In the genomic region with DNA sequence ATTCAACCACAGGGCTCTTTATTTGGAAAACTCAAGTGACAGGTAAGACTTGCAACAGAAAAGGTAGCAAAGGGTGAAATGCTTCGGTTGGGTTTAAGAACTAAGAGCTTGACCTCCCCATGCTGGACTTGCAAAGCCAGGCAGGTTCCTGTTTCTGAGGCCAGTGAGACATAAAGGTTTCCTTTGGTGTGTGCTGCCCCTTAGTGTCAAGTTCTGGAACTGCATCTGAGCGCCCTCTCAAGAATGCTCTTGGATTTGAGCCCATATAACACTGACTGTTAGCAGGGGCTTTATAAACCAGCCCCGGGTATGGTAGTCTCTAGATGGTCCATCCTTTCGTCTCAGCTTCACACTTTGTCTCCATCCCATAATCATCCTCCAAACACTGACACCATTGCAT, we compare ENCODE assay signal across 9 mouse cellular contexts. TPM values are rescaled to one million over a fixed set of nuclear protein-coding genes. Genes with fewer than 3 reads are reported as not detected.
DNase-seq lines count a peak whose midpoint lies in the region; ATAC-seq and TF ChIP-seq lines count a peak whose summit lies in the region.
"Had no signal": no experiment of that assay in that cellular context is flagged by ENCODE, and none has a peak within 500 bp of the region (broad histone marks: within the 10 kb centered on the region; RNA-seq: fewer than 3 reads in every experiment).

No protein-coding gene starts in this region.

- H3K36me3 ChIP-seq in ES-E14 (ENCODE audit: control insufficient read depth, insufficient read depth, low read length, poor library complexity, severe bottlenecking), result no peaks in the 10 kb centered on the region
- H3K36me3 ChIP-seq in forebrain, embryonic 11.5 days (ENCODE audit: control insufficient read depth, insufficient read depth, low read length), result no peaks in the 10 kb centered on the region
- H3K36me3 ChIP-seq in hindbrain, embryonic 10.5 days, result no peaks in the 10 kb centered on the region
- H3K36me3 ChIP-seq: limb, embryonic 13.5 days had no signal

- ATAC-seq in forebrain, embryonic 11.5 days (replicated peaks; ENCODE audit: low FRiP score), result peak; percentile 49; the same call in 1 of the 2 replicates

- no peaks in the 10 kb centered on the region for H3K4me1 ChIP-seq in ES-E14 (ENCODE audit: control insufficient read depth in 2 of 2, insufficient read depth in 2 of 2, low read length in 2 of 2, poor library complexity in 1 of 2)
- no peaks in the 10 kb centered on the region for H3K4me1 ChIP-seq in forebrain, embryonic 11.5 days (replicated peaks; ENCODE audit: control insufficient read depth, insufficient read depth, low read length)
- H3K4me1 ChIP-seq in hindbrain, embryonic 10.5 days (replicated peaks), result no peaks in the 10 kb centered on the region

- peak; percentile 68 for DNase-seq in ES-E14 (ENCODE audit: low read depth, low spot score)
- DNase-seq in brain, embryonic 18.5 days (ENCODE audit: low read depth, low spot score), result peak; percentile 40
- DNase-seq in forebrain, embryonic 11.5 days (ENCODE audit: low spot score), result peak; percentile 89
- peak; percentile 83 for DNase-seq in hindbrain, embryonic 10.5 days (ENCODE audit: low spot score)
- peak; percentile 87 for DNase-seq in layer of hippocampus, adult 9-10 months (ENCODE audit: low spot score)
- DNase-seq in lung, postnatal 36 days, result peak; percentile 89
- peak; percentile 87 for DNase-seq in retina, postnatal 1 day
- peak; percentile 43 to 69 for DNase-seq in urinary bladder, adult 18-20 months (ENCODE audit: low spot score in 2 of 2)

- H3K9ac ChIP-seq in ES-E14 (ENCODE audit: insufficient read depth, low read depth, low read length, poor library complexity, severe bottlenecking), result no peak overlapping the region
- no peak overlapping the region for H3K9ac ChIP-seq in forebrain, embryonic 11.5 days (ENCODE audit: low read length)
- H3K9ac ChIP-seq: limb, embryonic 13.5 days had no signal

- WGBS in forebrain, embryonic 11.5 days, result 26% methylated on average over 4 of the region's 4 CpGs
- WGBS in hindbrain, embryonic 10.5 days, result 21% methylated on average over 4 of the region's 4 CpGs

- in situ Hi-C loops in ES-E14 (cut with MboI; ENCODE audit: low sequenced_read_pairs in 2 of 2, unreplicated experiment in 2 of 2), result loop anchor here in 1 of 2 experiments (5.0 kb wide), 1 partner anchor 94 kb away; no protein-coding TSS in a partner anchor

- H3K27me3 ChIP-seq in forebrain, embryonic 11.5 days (ENCODE audit: control insufficient read depth, insufficient read depth, low read length), result no peaks in the 10 kb centered on the region
- H3K27me3 ChIP-seq in hindbrain, embryonic 10.5 days (ENCODE audit: insufficient read depth, poor library complexity, severe bottlenecking), result peaks cover 3% of the 10 kb centered on the region; the same call in 1 of the 2 replicates

- H3K4me2 ChIP-seq in forebrain, embryonic 11.5 days (ENCODE audit: low read depth, low read length, severe bottlenecking), result no peak overlapping the region
- H3K4me2 ChIP-seq: limb, embryonic 13.5 days had no signal

- no peak overlapping the region for H3K27ac ChIP-seq in ES-E14 (ENCODE audit: insufficient read depth, low read depth, low read length, poor library complexity, severe bottlenecking)
- H3K27ac ChIP-seq in forebrain, embryonic 11.5 days (ENCODE audit: low read depth, low read length), result no peak overlapping the region
- H3K27ac ChIP-seq in hindbrain, embryonic 10.5 days, result no peak overlapping the region
- H3K27ac ChIP-seq: limb, embryonic 13.5 days had no signal

- no peaks in the 10 kb centered on the region for H3K9me3 ChIP-seq in ES-E14 (ENCODE audit: control insufficient read depth, insufficient read depth, low read depth, low read length)
- no peaks in the 10 kb centered on the region for H3K9me3 ChIP-seq in forebrain, embryonic 11.5 days (ENCODE audit: control insufficient read depth, low read length)
- no peaks in the 10 kb centered on the region for H3K9me3 ChIP-seq in hindbrain, embryonic 10.5 days
- H3K9me3 ChIP-seq: limb, embryonic 13.5 days had no signal

- no peak overlapping the region for H3K4me3 ChIP-seq in ES-E14 (ENCODE audit: insufficient read depth in 1 of 2, low read depth in 1 of 2, low read length in 2 of 2, poor library complexity in 1 of 2, severe bottlenecking in 1 of 2)
- H3K4me3 ChIP-seq in forebrain, embryonic 11.5 days (ENCODE audit: low read depth, low read length), result no peak overlapping the region
- no peak overlapping the region for H3K4me3 ChIP-seq in hindbrain, embryonic 10.5 days
- H3K4me3 ChIP-seq: limb, embryonic 13.5 days had no signal

TF ChIP-seq in ES-E14, 5 proteins besides CTCF, POLR2A, EP300 and RAD21:
- peak; percentile 36; the same call in 1 of the 2 replicates for TF ChIP-seq ZC3H11A (IDR thresholded peaks at IDR 0.05; ENCODE audit: borderline replicate concordance, low read depth, low read length)
- no peak for TF ChIP-seq MAFK (IDR thresholded peaks at IDR 0.05; ENCODE audit: insufficient read depth, low read depth, low read length)

RNA-seq across cellular contexts. Expression of a gene that starts 2.9 kb away (rescaled TPM):
- total RNA-seq in ES-E14 (2012; rRNA removed), result not detected in 2 replicates
- polyA plus RNA-seq in forebrain, embryonic 11.5 days (2014; fragmentation: Nextera tagmentation; extraction: Ambion mirVana), result 0.83 and 1.7 TPM in 2 replicates
- not detected in 2 replicates for polyA plus RNA-seq in hindbrain, embryonic 10.5 days (2016; fragmentation: Nextera tagmentation; extraction: Ambion mirVana)
- polyA plus RNA-seq: limb, embryonic 13.5 days had no signal

RNA-seq across cellular contexts. Expression of a gene that starts 36.7 kb away (rescaled TPM):
- total RNA-seq in ES-E14 (2012; rRNA removed), result 0.49 and 0.53 TPM in 2 replicates
- polyA plus RNA-seq in forebrain, embryonic 11.5 days (2014; fragmentation: Nextera tagmentation; extraction: Ambion mirVana), result 0.17 and 0.25 TPM in 2 replicates
- polyA plus RNA-seq in hindbrain, embryonic 10.5 days (2016; fragmentation: Nextera tagmentation; extraction: Ambion mirVana), result 0.52 and 1.5 TPM in 2 replicates

RNA-seq across cellular contexts. Expression of a gene that starts 43.6 kb away (rescaled TPM):
- 51.7 and 107 TPM in 2 replicates for total RNA-seq in ES-E14 (2012; rRNA removed)
- polyA plus RNA-seq in forebrain, embryonic 11.5 days (2014; fragmentation: Nextera tagmentation; extraction: Ambion mirVana), result 0.12 TPM in 1 of 2 replicates, not detected in the other
- polyA plus RNA-seq in hindbrain, embryonic 10.5 days (2016; fragmentation: Nextera tagmentation; extraction: Ambion mirVana), result 0.05 and 0.07 TPM in 2 replicates
